Mouse (Mus musculus) midbrain, embryonic 16.5 days (tissue): ENCODE results near the gene Calhm1. TPM values are rescaled to one million over a fixed set of nuclear protein-coding genes. Genes with fewer than 3 reads are reported as not detected.
A peak's percentile ranks its signal among the peaks of the same experiment; 100 is the strongest.

Experiments used
- ATAC-seq: fragments of 200-750 bp; cut with Nextera tagmentation; 2 replicates; pipeline ENCODE4 v1.8.0; 2017; ENCODE audit warnings: moderate TSS enrichment
- H3K27ac ChIP-seq: fragments of 300-500 bp; sonication (generic); 2 replicates; pipeline ENCODE4 v1.5.1; 2014; ENCODE audit warnings: mild to moderate bottlenecking, low read length, mixed read lengths
- H3K27me3 ChIP-seq: fragments of 300-500 bp; sonication (generic); 2 replicates; pipeline ENCODE4 v1.6.1; 2014; ENCODE audit warnings: low read depth, low read length, mixed read lengths; ENCODE audit not compliant: control insufficient read depth, insufficient read depth
- H3K36me3 ChIP-seq: fragments of 300-500 bp; sonication (generic); 2 replicates; pipeline ENCODE4 v1.6.1; 2014; ENCODE audit warnings: mild to moderate bottlenecking, low read length, moderate library complexity, mixed read lengths; ENCODE audit not compliant: control insufficient read depth, insufficient read depth
- H3K4me1 ChIP-seq: fragments of 300-500 bp; sonication (generic); 2 replicates; pipeline ENCODE4 v1.6.1; 2014; ENCODE audit warnings: mild to moderate bottlenecking, low read length, mixed read lengths; ENCODE audit not compliant: control insufficient read depth, insufficient read depth
- H3K4me2 ChIP-seq: fragments of 300-500 bp; sonication (generic); 2 replicates; pipeline ENCODE4 v1.6.1; 2014; ENCODE audit warnings: mild to moderate bottlenecking, low read length, mixed read lengths
- H3K4me3 ChIP-seq: fragments of 300-500 bp; sonication (generic); 2 replicates; pipeline ENCODE4 v1.5.1; 2014; ENCODE audit warnings: low read depth, mild to moderate bottlenecking, low read length, moderate library complexity, mixed read lengths
- H3K9ac ChIP-seq: fragments of 300-500 bp; sonication (generic); 2 replicates; pipeline ENCODE4 v1.6.1; 2014; ENCODE audit warnings: low read depth, low read length, mixed read lengths
- H3K9me3 ChIP-seq: fragments of 300-500 bp; sonication (generic); replicated peaks from 2 replicates; pipeline ENCODE4 v1.6.1; 2014; ENCODE audit warnings: mild to moderate bottlenecking, low read length, mixed read lengths; ENCODE audit not compliant: control insufficient read depth, poor library complexity, severe bottlenecking
- WGBS: fragments of 180-500 bp; shearing (Covaris S2); extraction: QIAGEN DNeasy Blood & Tissue Kit; methylation state at CpG from one replicate; pipeline ENCODE4 v1.1.7; 2014; 5-methylcytosine and 5-hydroxymethylcytosine counted together
- polyA plus RNA-seq: library from polyadenylated mRNA; unstranded; fragments of >200 nt; fragmentation: Nextera tagmentation; extraction: Ambion mirVana; gene quantifications from 2 replicates; pipeline ENCODE4 v1.2.1, GENCODE M21; 2015

Gene Calhm1
- polyA plus RNA-seq, 1 experiment from 2014 or later = not detected

- no peak for ATAC-seq
- WGBS = 5% methylated on average over 3 of the region's 3 CpGs
- no peak overlapping the region for H3K4me3 ChIP-seq
Measured at GRCm38 (mm10) chr19:47166758-47167157, 22.7 kb upstream of the Calhm1 start.

GRCm38 (mm10) chr19:47163176-47163744 lies 19.2 kb upstream of the Calhm1 start:
- ATAC-seq = no peak
- H3K27ac ChIP-seq = no peak overlapping the region
- H3K9ac ChIP-seq = no peak overlapping the region
- H3K9me3 ChIP-seq = no peaks in the 10 kb centered on the region
- H3K4me1 ChIP-seq = no peaks in the 10 kb centered on the region
- no peak overlapping the region for H3K4me3 ChIP-seq
- no peak overlapping the region for H3K4me2 ChIP-seq
- H3K27me3 ChIP-seq = no peaks in the 10 kb centered on the region
- no peaks in the 10 kb centered on the region for H3K36me3 ChIP-seq
- 94% methylated on average over 6 of the region's 6 CpGs for WGBS

More at GRCm38 (mm10) chr19:47166758-47167157, 22.7 kb upstream of the Calhm1 start:
- H3K9me3 ChIP-seq = no peaks in the 10 kb centered on the region
- no peak overlapping the region for H3K27ac ChIP-seq
- no peaks in the 10 kb centered on the region for H3K36me3 ChIP-seq
- H3K4me1 ChIP-seq = no peaks in the 10 kb centered on the region
- no peak overlapping the region for H3K9ac ChIP-seq
- no peak overlapping the region for H3K4me2 ChIP-seq
- no peaks in the 10 kb centered on the region for H3K27me3 ChIP-seq

- WGBS = 47% methylated on average over 2 of the region's 4 CpGs
- ATAC-seq = no peak
Measured at GRCm38 (mm10) chr19:47161669-47162068, 17.6 kb upstream of the Calhm1 start.

GRCm38 (mm10) chr19:47157664-47158063 lies 13.6 kb upstream of the Calhm1 start, which contains the start of gene Calhm3:
Calhm3 (minus strand) TSS chr19:47157764.
- no peaks in the 10 kb centered on the region for H3K4me1 ChIP-seq
- H3K9me3 ChIP-seq = no peaks in the 10 kb centered on the region
- H3K27me3 ChIP-seq = no peaks in the 10 kb centered on the region
- WGBS = 84% methylated on average over 11 of the region's 11 CpGs
- H3K27ac ChIP-seq = no peak within 1 kb of the TSS
- H3K36me3 ChIP-seq = no peaks in the 10 kb centered on the region
- no peak within 1 kb of the TSS for H3K4me2 ChIP-seq
- H3K4me3 ChIP-seq = no peak within 1 kb of the TSS
- ATAC-seq = no peak
- H3K9ac ChIP-seq = no peak within 1 kb of the TSS

More at GRCm38 (mm10) chr19:47161669-47162068, 17.6 kb upstream of the Calhm1 start:
- H3K27ac ChIP-seq = no peak overlapping the region
- H3K4me2 ChIP-seq = no peak overlapping the region
- H3K9ac ChIP-seq = no peak overlapping the region
- no peaks in the 10 kb centered on the region for H3K4me1 ChIP-seq
- no peaks in the 10 kb centered on the region for H3K9me3 ChIP-seq
- H3K36me3 ChIP-seq = no peaks in the 10 kb centered on the region
- H3K4me3 ChIP-seq = no peak overlapping the region
- no peaks in the 10 kb centered on the region for H3K27me3 ChIP-seq

- H3K9ac ChIP-seq = no peak overlapping the region
Measured at GRCm38 (mm10) chr19:47153767-47154166, 9.7 kb upstream of the Calhm1 start.

GRCm38 (mm10) chr19:47152062-47152369 lies 8.0 kb upstream of the Calhm1 start:
- Histone ChIP-seq H3K9ac (peak overlapping the region; percentile 59), H3K9me3 (no peaks in the 10 kb centered on the region), H3K4me1 (no peaks in the 10 kb centered on the region), H3K36me3 (no peaks in the 10 kb centered on the region), H3K27me3 (no peaks in the 10 kb centered on the region), H3K27ac (no peak overlapping the region), H3K4me2 (peak overlapping the region; percentile 57), H3K4me3 (peak overlapping the region; percentile 36)
- ATAC-seq = no peak; the same call in 1 of the 2 replicates
- WGBS = 62% methylated on average over 12 of the region's 12 CpGs

More at GRCm38 (mm10) chr19:47153767-47154166, 9.7 kb upstream of the Calhm1 start:
- Histone ChIP-seq H3K4me3 (no peak overlapping the region), H3K36me3 (no peaks in the 10 kb centered on the region), H3K27me3 (no peaks in the 10 kb centered on the region), H3K4me1 (no peaks in the 10 kb centered on the region), H3K9me3 (no peaks in the 10 kb centered on the region), H3K4me2 (no peak overlapping the region), H3K27ac (no peak overlapping the region)
- ATAC-seq = no peak
- WGBS = 92% methylated on average over 7 of the region's 7 CpGs

- peak; percentile 70 for ATAC-seq
- peak overlapping the region; percentile 57 for H3K4me2 ChIP-seq
- WGBS = 26% methylated on average over 32 of the region's 32 CpGs
- H3K36me3 ChIP-seq = no peaks in the 10 kb centered on the region
- H3K27me3 ChIP-seq = no peaks in the 10 kb centered on the region
- no peak overlapping the region for H3K27ac ChIP-seq
- H3K9ac ChIP-seq = peak overlapping the region; percentile 59
- no peaks in the 10 kb centered on the region for H3K9me3 ChIP-seq
- H3K4me1 ChIP-seq = no peaks in the 10 kb centered on the region
- H3K4me3 ChIP-seq = peak overlapping the region; percentile 36
Measured at GRCm38 (mm10) chr19:47151332-47152061, 7.4 kb upstream of the Calhm1 start.

GRCm38 (mm10) chr19:47149854-47150253 lies 5.8 kb upstream of the Calhm1 start:
- WGBS = 82% methylated on average over 3 of the region's 4 CpGs

GRCm38 (mm10) chr19:47148267-47148847 lies 4.3 kb upstream of the Calhm1 start:
- Histone ChIP-seq H3K4me1 (no peaks in the 10 kb centered on the region), H3K4me3 (no peak overlapping the region), H3K9ac (no peak overlapping the region), H3K9me3 (no peaks in the 10 kb centered on the region), H3K4me2 (no peak overlapping the region), H3K27me3 (no peaks in the 10 kb centered on the region), H3K27ac (no peak overlapping the region), H3K36me3 (no peaks in the 10 kb centered on the region)
- 81% methylated on average over 5 of the region's 5 CpGs for WGBS
- no peak for ATAC-seq

More at GRCm38 (mm10) chr19:47149854-47150253, 5.8 kb upstream of the Calhm1 start:
- no peak for ATAC-seq
- no peaks in the 10 kb centered on the region for H3K36me3 ChIP-seq
- H3K9ac ChIP-seq = no peak overlapping the region
- H3K4me2 ChIP-seq = no peak overlapping the region
- H3K4me1 ChIP-seq = no peaks in the 10 kb centered on the region
- no peaks in the 10 kb centered on the region for H3K27me3 ChIP-seq
- no peak overlapping the region for H3K27ac ChIP-seq
- no peak overlapping the region for H3K4me3 ChIP-seq
- H3K9me3 ChIP-seq = no peaks in the 10 kb centered on the region
